Mouse (Mus musculus) stomach, embryonic 16.5 days (tissue): ENCODE measurements around the gene Fam83b. TPM values are rescaled to one million over a fixed set of nuclear protein-coding genes. Genes with fewer than 3 reads are reported as not detected.

ENCODE experiments used
- ATAC-seq: fragments of 200-750 bp; cut with Nextera tagmentation; 2 replicates; pipeline ENCODE4 v1.8.0; 2017; ENCODE audit warnings: moderate number of reproducible peaks, moderate TSS enrichment; ENCODE audit not compliant: insufficient read depth, low FRiP score
- H3K27ac ChIP-seq: fragments of 300-500 bp; sonication (generic); 2 replicates; pipeline ENCODE4 v1.5.1; 2014; ENCODE audit warnings: low read length
- H3K27me3 ChIP-seq: fragments of 300-500 bp; sonication (generic); 2 replicates; pipeline ENCODE4 v1.6.1; 2014; ENCODE audit warnings: low read length, control low read depth, mixed read lengths; ENCODE audit not compliant: control insufficient read depth, insufficient read depth
- H3K36me3 ChIP-seq: fragments of 300-500 bp; sonication (generic); 2 replicates; pipeline ENCODE4 v1.6.1; 2014; ENCODE audit warnings: low read length; ENCODE audit not compliant: control insufficient read depth, insufficient read depth
- H3K4me1 ChIP-seq: fragments of 300-500 bp; sonication (generic); 2 replicates; pipeline ENCODE4 v1.6.1; 2014; ENCODE audit warnings: low read length, control low read depth, mixed read lengths; ENCODE audit not compliant: control insufficient read depth, insufficient read depth
- H3K4me2 ChIP-seq: fragments of 300-500 bp; sonication (generic); 2 replicates; pipeline ENCODE4 v1.6.1; 2014; ENCODE audit warnings: low read depth, low read length, mixed read lengths
- H3K4me3 ChIP-seq: fragments of 300-500 bp; sonication (generic); replicated peaks from 2 replicates; pipeline ENCODE4 v1.5.1; 2014; ENCODE audit warnings: mild to moderate bottlenecking, low read length
- H3K9ac ChIP-seq: fragments of 300-500 bp; sonication (generic); 2 replicates; pipeline ENCODE4 v1.6.1; 2014; ENCODE audit warnings: low read length
- H3K9me3 ChIP-seq: fragments of 300-500 bp; sonication (generic); replicated peaks from 2 replicates; pipeline ENCODE4 v1.6.1; 2016; ENCODE audit warnings: low read length, control low read depth; ENCODE audit not compliant: control insufficient read depth
- WGBS: fragments of 180-500 bp; shearing (Covaris S2); extraction: QIAGEN DNeasy Blood & Tissue Kit; methylation state at CpG from one replicate; pipeline ENCODE4 v1.1.7; 2014; 5-methylcytosine and 5-hydroxymethylcytosine counted together
- polyA plus RNA-seq: library from polyadenylated mRNA; unstranded; fragments of >200 nt; fragmentation: Nextera tagmentation; extraction: Ambion mirVana; gene quantifications from 2 replicates; pipeline ENCODE4 v1.2.1, GENCODE M21; 2015

Gene Fam83b
- 11.3 and 13.6 TPM in 2 replicates for polyA plus RNA-seq

DNA sequence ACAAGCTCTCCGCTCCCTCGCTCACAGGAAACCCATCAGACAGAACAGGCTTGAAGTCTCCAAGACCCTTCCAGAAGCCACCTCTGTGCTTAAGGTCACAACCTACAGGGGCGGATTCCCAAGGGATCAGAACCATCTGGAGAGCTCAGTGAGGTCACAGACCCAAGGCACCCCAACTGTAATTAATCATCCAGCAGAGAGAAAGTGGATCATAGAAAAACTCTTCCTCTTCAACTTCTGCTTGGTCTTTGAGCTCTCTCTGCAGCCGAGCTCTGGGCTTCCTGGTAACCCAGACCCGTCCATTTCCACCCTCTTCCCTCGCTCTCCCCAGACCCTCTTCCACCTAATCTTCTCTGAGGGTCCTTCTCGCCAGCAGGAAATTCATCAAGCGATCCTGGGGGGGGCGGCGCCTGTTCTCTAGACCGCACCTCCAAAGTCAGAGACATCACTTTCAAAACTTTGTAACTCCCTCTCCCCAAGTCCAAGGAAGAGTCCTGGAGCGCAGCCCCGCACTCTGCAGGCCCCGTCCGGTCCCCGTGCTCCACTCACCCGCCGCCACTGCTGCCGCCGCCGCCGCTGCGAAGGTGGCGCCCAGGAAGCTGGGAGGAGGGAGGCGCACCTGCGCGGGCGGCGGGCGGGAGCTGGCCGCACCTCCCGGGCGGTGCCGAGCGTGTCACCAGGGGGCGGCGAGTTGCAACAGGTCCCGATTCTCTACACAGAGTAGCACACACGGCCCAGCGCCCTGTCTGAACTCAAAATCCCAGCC is at the start of gene Fam83b:
Gene Fam83b, minus strand, starts transcription at position 602 of the 766 bp plus-strand sequence.
- Histone ChIP-seq H3K27me3 (no peaks in the 10 kb centered on the region), H3K36me3 (no peaks in the 10 kb centered on the region), H3K4me2 (peak within 1 kb of the TSS; percentile 87), H3K4me3 (peak within 1 kb of the TSS; percentile 62), H3K4me1 (peaks cover 18% of the 10 kb centered on the region), H3K9ac (peak within 1 kb of the TSS; percentile 78), H3K27ac (peak within 1 kb of the TSS; percentile 97), H3K9me3 (no peaks in the 10 kb centered on the region)
- ATAC-seq, result peak; percentile 93
- under 1% methylated on average over 40 of the region's 40 CpGs for WGBS

GRCm38 (mm10) chr9:76614165-76614564 is 47.2 kb upstream of the Fam83b start:
- Histone ChIP-seq H3K4me2 (no peak overlapping the region), H3K27ac (no peak overlapping the region), H3K36me3 (no peaks in the 10 kb centered on the region), H3K4me1 (no peaks in the 10 kb centered on the region), H3K27me3 (no peaks in the 10 kb centered on the region), H3K9ac (no peak overlapping the region), H3K4me3 (no peak overlapping the region), H3K9me3 (no peaks in the 10 kb centered on the region)
- WGBS, result 62% methylated on average over 4 of the region's 4 CpGs
- no peak for ATAC-seq

- Histone ChIP-seq H3K9me3 (no peaks in the 10 kb centered on the region), H3K27me3 (no peaks in the 10 kb centered on the region), H3K4me3 (no peak overlapping the region), H3K36me3 (no peaks in the 10 kb centered on the region), H3K27ac (no peak overlapping the region), H3K4me1 (no peaks in the 10 kb centered on the region), H3K4me2 (no peak overlapping the region), H3K9ac (no peak overlapping the region)
- WGBS, result 73% methylated on average over 5 of the region's 5 CpGs
- ATAC-seq, result no peak
Observed at GRCm38 (mm10) chr9:76603744-76604143, 36.8 kb upstream of the Fam83b start.

DNA sequence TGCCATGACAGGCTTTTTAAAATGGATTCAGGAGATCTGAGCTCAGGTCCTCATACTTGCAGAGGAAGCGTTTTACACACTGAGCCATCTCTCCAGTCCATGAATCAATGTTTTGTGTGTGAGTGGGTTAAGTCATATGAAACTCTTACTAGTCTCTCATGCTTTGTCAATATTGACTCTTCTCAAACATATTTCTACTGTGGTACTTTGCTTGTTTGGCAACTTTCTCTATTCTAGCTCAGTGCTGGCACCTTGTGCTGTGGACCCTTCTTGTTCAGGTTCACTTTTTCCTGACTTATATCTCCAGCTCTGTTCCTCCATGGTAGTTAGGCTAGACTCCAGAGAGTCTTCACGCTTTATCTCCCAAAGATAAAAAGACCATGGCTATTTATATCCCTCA is 36.0 kb upstream of the Fam83b start:
- Histone ChIP-seq H3K4me2 (no peak overlapping the region), H3K4me1 (no peaks in the 10 kb centered on the region), H3K27ac (no peak overlapping the region), H3K9ac (no peak overlapping the region), H3K27me3 (no peaks in the 10 kb centered on the region), H3K36me3 (no peaks in the 10 kb centered on the region), H3K4me3 (no peak overlapping the region), H3K9me3 (no peaks in the 10 kb centered on the region)
- WGBS, result 59% methylated on average over 2 of the region's 2 CpGs
- ATAC-seq, result peak; percentile 25; the same call in 1 of the 2 replicates

- ATAC-seq, result no peak
- 62% methylated on average over 4 of the region's 4 CpGs for WGBS
- Histone ChIP-seq H3K36me3 (no peaks in the 10 kb centered on the region), H3K4me3 (no peak overlapping the region), H3K4me2 (no peak overlapping the region), H3K27me3 (no peaks in the 10 kb centered on the region), H3K9ac (no peak overlapping the region), H3K4me1 (no peaks in the 10 kb centered on the region), H3K9me3 (no peaks in the 10 kb centered on the region), H3K27ac (no peak overlapping the region)
Observed at GRCm38 (mm10) chr9:76597395-76597794, 30.5 kb upstream of the Fam83b start.

- 17% methylated on average over 2 of the region's 2 CpGs for WGBS
- no peak overlapping the region for H3K27ac ChIP-seq
- no peak for ATAC-seq
- H3K4me3 ChIP-seq, result no peak overlapping the region
- no peaks in the 10 kb centered on the region for H3K9me3 ChIP-seq
- H3K9ac ChIP-seq, result no peak overlapping the region
- H3K4me1 ChIP-seq, result no peaks in the 10 kb centered on the region
- no peaks in the 10 kb centered on the region for H3K36me3 ChIP-seq
- no peaks in the 10 kb centered on the region for H3K27me3 ChIP-seq
- no peak overlapping the region for H3K4me2 ChIP-seq
Observed at GRCm38 (mm10) chr9:76593841-76594240, 26.9 kb upstream of the Fam83b start.

- ATAC-seq, result no peak
Observed at GRCm38 (mm10) chr9:76583943-76584342, 17.0 kb upstream of the Fam83b start.

GRCm38 (mm10) chr9:76581966-76582365 is 15.1 kb upstream of the Fam83b start:
- ATAC-seq, result no peak
- Histone ChIP-seq H3K4me2 (no peak overlapping the region), H3K9me3 (no peaks in the 10 kb centered on the region), H3K4me1 (no peaks in the 10 kb centered on the region), H3K4me3 (no peak overlapping the region), H3K36me3 (no peaks in the 10 kb centered on the region), H3K27ac (no peak overlapping the region), H3K9ac (no peak overlapping the region), H3K27me3 (no peaks in the 10 kb centered on the region)
- 74% methylated on average over 5 of the region's 5 CpGs for WGBS

More at GRCm38 (mm10) chr9:76583943-76584342, 17.0 kb upstream of the Fam83b start:
- Histone ChIP-seq H3K4me2 (no peak overlapping the region), H3K4me1 (no peaks in the 10 kb centered on the region), H3K4me3 (no peak overlapping the region), H3K27ac (no peak overlapping the region), H3K36me3 (no peaks in the 10 kb centered on the region), H3K27me3 (no peaks in the 10 kb centered on the region), H3K9me3 (no peaks in the 10 kb centered on the region), H3K9ac (no peak overlapping the region)
- WGBS, result 65% methylated on average over 6 of the region's 6 CpGs

DNA sequence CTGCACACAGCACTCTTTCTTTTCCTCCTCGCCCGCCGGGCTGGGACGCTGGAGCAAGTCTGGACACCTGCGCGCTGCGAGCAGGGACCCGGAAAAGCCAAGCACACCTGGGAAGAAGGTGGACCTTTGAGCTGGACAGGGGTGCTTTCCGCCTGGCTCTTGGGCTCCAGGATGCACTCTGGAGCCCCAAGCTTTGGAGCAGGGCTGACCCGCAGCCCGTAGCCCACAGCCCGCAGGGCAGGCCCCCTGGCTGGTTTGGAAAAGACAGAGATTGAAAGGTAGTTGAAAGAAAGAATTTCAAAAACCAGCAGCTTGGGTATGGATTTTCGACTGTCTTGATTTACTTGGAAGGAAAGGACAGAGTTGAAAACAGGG is 352 bp upstream of the Fam83b start:
- peak overlapping the region; percentile 97 for H3K27ac ChIP-seq
- ATAC-seq, result no peak
- H3K9me3 ChIP-seq, result no peaks in the 10 kb centered on the region
- H3K4me1 ChIP-seq, result peaks cover 18% of the 10 kb centered on the region
- no peaks in the 10 kb centered on the region for H3K27me3 ChIP-seq
- WGBS, result 4% methylated on average over 13 of the region's 13 CpGs
- H3K36me3 ChIP-seq, result no peaks in the 10 kb centered on the region
- H3K4me2 ChIP-seq, result peak overlapping the region; percentile 87
- H3K9ac ChIP-seq, result peak overlapping the region; percentile 78
- peak overlapping the region; percentile 62 for H3K4me3 ChIP-seq
